Mouse (Mus musculus): ENCODE measurements around the gene Timm10. TPM values are rescaled to one million over a fixed set of nuclear protein-coding genes. Genes with fewer than 3 reads are reported as not detected.
A peak's percentile ranks its signal among the peaks of the same experiment; 100 is the strongest.

The Timm10 gene
- polyA plus RNA-seq, 1 experiment from 2014 or later: 36.9 TPM

DNA sequence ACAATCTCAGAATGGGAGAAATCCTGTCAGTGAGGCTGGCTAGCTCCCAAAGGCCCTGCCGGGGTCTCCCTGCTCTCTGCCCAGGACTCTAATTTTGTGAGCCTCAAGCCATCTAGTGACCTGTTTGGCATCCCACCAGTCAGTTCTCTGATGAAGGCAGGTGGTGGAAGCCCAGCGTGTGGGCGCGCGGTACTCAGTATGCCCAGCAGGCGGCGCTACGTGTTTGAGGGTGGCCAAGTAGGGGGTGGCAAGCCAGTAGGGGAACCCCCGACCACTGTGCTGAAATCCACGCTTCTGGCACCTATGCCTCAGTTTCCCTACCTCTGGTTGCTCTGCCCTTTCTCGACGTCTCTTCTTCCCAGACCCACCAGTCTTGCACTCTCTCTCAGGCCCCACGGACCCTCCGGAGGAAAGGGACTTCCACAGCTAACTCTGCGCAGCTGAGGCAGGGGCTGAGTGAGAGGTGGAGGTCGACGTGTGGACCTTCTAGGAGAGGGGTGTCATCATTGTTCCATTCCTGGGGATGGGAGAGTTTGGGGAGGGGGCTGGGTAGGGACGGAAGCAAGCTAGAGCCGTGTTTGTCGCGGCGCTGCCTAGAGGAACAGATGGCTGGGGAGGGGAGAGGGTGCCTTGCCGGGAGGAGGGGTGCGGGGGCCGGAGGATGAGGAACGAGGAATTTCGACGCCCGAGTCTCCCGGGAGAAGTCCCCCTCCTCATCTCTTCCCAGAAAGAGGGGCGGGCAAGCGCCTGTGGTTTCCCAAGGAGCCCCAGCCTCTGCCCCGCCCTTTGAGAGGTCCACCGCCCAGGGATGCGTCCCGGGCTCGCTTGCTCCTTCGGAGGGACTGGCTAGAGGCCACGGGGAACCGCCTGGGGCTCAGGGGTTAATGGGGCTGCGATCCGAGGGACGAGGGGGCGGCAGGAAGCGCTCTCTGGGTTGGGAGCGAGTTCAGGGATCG lies 39.1 kb downstream of the Timm10 start:
- Histone ChIP-seq H3K4me2 (ENCODE audit: low read depth, low read length) (peak overlapping the region; percentile 65), H3K27ac (ENCODE audit: low read length) (no peak overlapping the region), H3K9me3 (ENCODE audit: control insufficient read depth, low read length) (no peaks in the 10 kb centered on the region), H3K9ac (ENCODE audit: low read length) (peak overlapping the region; percentile 11; the same call in 1 of the 2 replicates), H3K4me1 (replicated peaks; ENCODE audit: control insufficient read depth, insufficient read depth, low read length) (peaks cover 4% of the 10 kb centered on the region), H3K36me3 (ENCODE audit: control insufficient read depth, insufficient read depth, low read length) (peaks cover 3% of the 10 kb centered on the region), H3K27me3 (ENCODE audit: control insufficient read depth, insufficient read depth, low read depth, low read length) (peaks cover 46% of the 10 kb centered on the region), H3K4me3 (ENCODE audit: low read length) (peak overlapping the region; percentile 37)
- 1% methylated on average over 44 of the region's 47 CpGs for WGBS
- peak; percentile 47 for ATAC-seq (ENCODE audit: low read depth)

DNA sequence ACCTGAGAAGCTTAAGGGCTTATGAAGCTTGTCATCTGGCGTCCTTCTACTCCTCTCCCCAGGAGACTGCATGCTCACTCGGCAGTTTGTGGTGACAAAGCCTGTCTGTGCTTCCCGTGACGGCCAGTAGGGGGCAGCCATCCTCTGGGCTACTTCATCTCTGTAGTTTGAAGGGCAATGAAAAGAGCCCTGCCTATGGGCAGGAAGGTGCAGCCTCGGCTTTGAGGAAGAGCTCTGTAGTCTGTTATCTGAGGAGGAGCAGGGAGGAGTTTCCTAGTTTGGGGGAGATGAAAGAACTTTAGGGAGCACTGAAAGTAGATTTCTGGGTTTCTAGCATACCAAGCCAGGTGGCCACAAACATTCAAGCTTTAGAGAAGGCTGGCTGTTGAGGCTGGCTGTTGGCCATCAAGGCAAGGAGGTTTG lies 41.7 kb downstream of the Timm10 start:
- Histone ChIP-seq H3K4me3 (ENCODE audit: low read length) (no peak overlapping the region), H3K27me3 (ENCODE audit: control insufficient read depth, insufficient read depth, low read depth, low read length) (peaks cover 72% of the 10 kb centered on the region), H3K4me1 (replicated peaks; ENCODE audit: control insufficient read depth, insufficient read depth, low read length) (peaks cover 14% of the 10 kb centered on the region), H3K9ac (ENCODE audit: low read length) (no peak overlapping the region), H3K4me2 (ENCODE audit: low read depth, low read length) (no peak overlapping the region), H3K9me3 (ENCODE audit: control insufficient read depth, low read length) (no peaks in the 10 kb centered on the region), H3K27ac (ENCODE audit: low read length) (no peak overlapping the region), H3K36me3 (ENCODE audit: control insufficient read depth, insufficient read depth, low read length) (no peaks in the 10 kb centered on the region)
- ATAC-seq (ENCODE audit: low read depth): 0 out of 2 replicates have a peak, but pooled peaks have one; percentile 3
- 7% methylated on average over 5 of the region's 5 CpGs for WGBS

DNA sequence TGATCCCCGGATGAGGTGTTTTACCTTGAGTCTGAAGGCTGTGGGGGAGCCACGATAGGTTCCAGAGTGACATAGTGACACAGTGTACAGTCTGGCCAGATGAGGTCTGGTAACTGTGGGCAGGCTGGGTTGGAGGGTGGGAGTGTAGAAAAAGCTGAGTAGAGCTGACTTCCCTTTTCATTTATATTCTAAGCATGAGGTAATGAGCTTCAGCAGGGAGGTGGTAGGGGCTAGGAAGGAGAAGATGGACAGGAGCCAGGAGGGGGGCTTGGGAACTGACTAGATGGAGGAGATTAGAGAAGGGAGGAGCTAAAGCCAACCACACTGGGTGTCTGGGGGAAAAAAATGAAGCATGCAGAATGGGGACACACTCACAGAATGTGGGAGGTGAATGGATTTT lies 42.2 kb downstream of the Timm10 start:
- no peak overlapping the region for H3K9ac ChIP-seq (ENCODE audit: low read length)
- H3K9me3 ChIP-seq (ENCODE audit: control insufficient read depth, low read length): no peaks in the 10 kb centered on the region
- H3K4me1 ChIP-seq (replicated peaks; ENCODE audit: control insufficient read depth, insufficient read depth, low read length): peaks cover 14% of the 10 kb centered on the region
- peaks cover 77% of the 10 kb centered on the region for H3K27me3 ChIP-seq (ENCODE audit: control insufficient read depth, insufficient read depth, low read depth, low read length)
- no peak for ATAC-seq (ENCODE audit: low read depth)
- no peak overlapping the region for H3K27ac ChIP-seq (ENCODE audit: low read length)
- no peak overlapping the region for H3K4me2 ChIP-seq (ENCODE audit: low read depth, low read length)
- 58% methylated on average over 2 of the region's 2 CpGs for WGBS
- H3K4me3 ChIP-seq (ENCODE audit: low read length): no peak overlapping the region
- no peaks in the 10 kb centered on the region for H3K36me3 ChIP-seq (ENCODE audit: control insufficient read depth, insufficient read depth, low read length)

DNA sequence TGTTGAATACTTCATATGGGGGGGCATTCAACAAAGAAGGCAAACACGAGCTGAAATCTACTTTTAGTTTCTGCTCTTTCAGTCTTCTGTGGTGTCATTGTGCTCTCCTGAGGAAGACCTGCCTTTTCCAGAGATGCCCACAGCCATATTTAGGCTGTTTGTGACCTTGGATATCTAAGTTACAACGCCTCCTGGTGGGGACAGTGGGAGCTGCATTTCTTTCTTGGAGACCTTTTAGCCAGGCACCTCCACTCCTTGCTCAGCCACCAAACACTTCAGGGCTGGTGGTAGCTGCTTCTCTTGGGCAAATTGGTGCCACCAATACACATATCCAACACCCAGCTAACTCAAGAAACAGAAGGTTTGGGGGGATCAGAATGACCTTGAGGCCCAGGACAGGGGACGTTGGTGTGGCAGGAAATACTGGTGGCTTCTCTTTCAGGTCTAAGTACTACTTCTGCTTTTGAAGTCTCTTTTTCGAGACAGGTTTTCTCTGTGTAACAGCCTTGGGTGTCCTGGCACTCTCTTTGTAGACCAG lies 43.9 kb downstream of the Timm10 start:
- WGBS: 58% methylated on average over 4 of the region's 4 CpGs
- no peak overlapping the region for H3K4me3 ChIP-seq (ENCODE audit: low read length)
- no peak for ATAC-seq (ENCODE audit: low read depth)

DNA sequence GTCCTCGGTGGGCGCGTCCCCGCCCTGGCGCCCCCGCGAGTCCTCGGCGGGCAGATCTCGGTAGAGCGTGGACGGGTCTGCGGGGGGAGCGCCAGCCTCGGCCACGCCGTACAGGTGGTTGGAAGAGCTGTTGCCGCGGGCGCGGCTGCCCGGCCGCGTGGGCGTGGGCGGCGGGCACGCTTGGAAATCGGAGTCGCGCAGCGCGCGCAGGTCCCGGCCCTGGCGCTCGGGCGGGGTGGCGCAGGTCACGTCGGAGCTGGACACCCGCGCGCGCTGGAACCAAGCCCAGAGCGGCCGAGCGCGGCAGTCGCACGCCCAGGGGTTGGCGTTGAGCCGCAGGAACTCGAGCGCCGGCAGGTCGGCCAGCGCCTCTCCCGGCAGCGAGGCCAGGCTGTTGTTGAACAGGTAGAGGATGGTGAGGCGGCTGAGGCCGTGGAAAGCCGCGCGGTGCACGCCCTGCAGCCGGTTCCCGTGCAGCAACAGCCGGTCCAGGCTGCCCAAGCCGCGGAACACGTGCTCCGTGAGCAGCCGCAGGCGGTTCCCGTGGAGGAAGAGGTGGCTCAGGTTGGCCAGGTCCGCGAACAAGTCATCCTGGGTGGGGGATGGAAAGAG lies 45.4 kb downstream of the Timm10 start:
- Histone ChIP-seq H3K9me3 (ENCODE audit: control insufficient read depth, low read length) (no peaks in the 10 kb centered on the region), H3K27ac (ENCODE audit: low read length) (no peak overlapping the region), H3K27me3 (ENCODE audit: control insufficient read depth, insufficient read depth, low read depth, low read length) (peaks cover 78% of the 10 kb centered on the region), H3K36me3 (ENCODE audit: control insufficient read depth, insufficient read depth, low read length) (no peaks in the 10 kb centered on the region), H3K4me1 (replicated peaks; ENCODE audit: control insufficient read depth, insufficient read depth, low read length) (peaks cover 10% of the 10 kb centered on the region), H3K4me3 (ENCODE audit: low read length) (peak overlapping the region; percentile 54), H3K9ac (ENCODE audit: low read length) (peak overlapping the region; percentile 38; the same call in 1 of the 2 replicates), H3K4me2 (ENCODE audit: low read depth, low read length) (peak overlapping the region; percentile 94)
- peak; percentile 75 for ATAC-seq (ENCODE audit: low read depth)
- WGBS: under 1% methylated on average over 66 of the region's 78 CpGs

More for the DNA sequence above, 43.9 kb downstream of the Timm10 start:
- H3K36me3 ChIP-seq (ENCODE audit: control insufficient read depth, insufficient read depth, low read length): no peaks in the 10 kb centered on the region
- H3K27me3 ChIP-seq (ENCODE audit: control insufficient read depth, insufficient read depth, low read depth, low read length): peaks cover 89% of the 10 kb centered on the region
- no peak overlapping the region for H3K4me2 ChIP-seq (ENCODE audit: low read depth, low read length)
- H3K9ac ChIP-seq (ENCODE audit: low read length): no peak overlapping the region
- no peaks in the 10 kb centered on the region for H3K9me3 ChIP-seq (ENCODE audit: control insufficient read depth, low read length)
- H3K4me1 ChIP-seq (replicated peaks; ENCODE audit: control insufficient read depth, insufficient read depth, low read length): peaks cover 13% of the 10 kb centered on the region
- no peak overlapping the region for H3K27ac ChIP-seq (ENCODE audit: low read length)

DNA sequence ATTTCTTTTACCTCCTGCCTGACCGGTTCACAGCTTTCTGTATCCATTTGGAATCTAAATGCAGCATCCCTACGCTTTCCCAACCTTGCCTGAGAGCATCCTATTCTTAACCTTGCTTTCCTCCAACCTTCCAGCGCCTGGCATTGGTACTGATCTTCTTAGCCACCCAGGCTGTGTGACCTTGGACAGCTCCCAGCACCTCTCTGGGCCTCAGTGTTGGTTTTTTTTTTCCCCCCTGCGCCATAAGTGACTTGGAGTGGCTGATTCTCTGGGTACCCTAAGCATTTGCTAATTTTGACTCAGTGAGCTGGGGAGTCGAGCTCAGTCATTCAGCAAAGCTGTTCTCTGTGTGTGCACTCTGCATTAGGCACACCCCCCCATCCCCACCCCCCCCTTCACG lies 49.0 kb downstream of the Timm10 start:
- Histone ChIP-seq H3K27me3 (ENCODE audit: control insufficient read depth, insufficient read depth, low read depth, low read length) (peaks cover 48% of the 10 kb centered on the region), H3K27ac (ENCODE audit: low read length) (no peak overlapping the region), H3K4me2 (ENCODE audit: low read depth, low read length) (no peak overlapping the region), H3K4me1 (replicated peaks; ENCODE audit: control insufficient read depth, insufficient read depth, low read length) (peaks cover 10% of the 10 kb centered on the region), H3K9me3 (ENCODE audit: control insufficient read depth, low read length) (no peaks in the 10 kb centered on the region), H3K9ac (ENCODE audit: low read length) (no peak overlapping the region), H3K36me3 (ENCODE audit: control insufficient read depth, insufficient read depth, low read length) (no peaks in the 10 kb centered on the region), H3K4me3 (ENCODE audit: low read length) (no peak overlapping the region)
- ATAC-seq (ENCODE audit: low read depth): no peak
- WGBS: 35% methylated on average over 6 of the region's 6 CpGs

Other genes starting within 250 kb of the Timm10 start
- gene Ctnnd1, start 176.2 kb upstream of the Timm10 start, polyA plus RNA-seq (2015; fragmentation: Nextera tagmentation; extraction: Ambion mirVana): 64.3 and 68.4 TPM in 2 replicates
- 0.18 and 0.35 TPM in 2 replicates for gene Btbd18, start 167.9 kb upstream of the Timm10 start, polyA plus RNA-seq (2015; fragmentation: Nextera tagmentation; extraction: Ambion mirVana)
- 315 and 316 TPM in 2 replicates for gene Selenoh, start 156.2 kb upstream of the Timm10 start, polyA plus RNA-seq (2015; fragmentation: Nextera tagmentation; extraction: Ambion mirVana)
- gene Gm28635, start 149.0 kb upstream of the Timm10 start, polyA plus RNA-seq (2015; fragmentation: Nextera tagmentation; extraction: Ambion mirVana): not detected in 2 replicates
- gene Med19, start 148.6 kb upstream of the Timm10 start, polyA plus RNA-seq (2015; fragmentation: Nextera tagmentation; extraction: Ambion mirVana): 34.6 and 38.0 TPM in 2 replicates
- gene Tmx2, start 147.9 kb upstream of the Timm10 start, polyA plus RNA-seq (2015; fragmentation: Nextera tagmentation; extraction: Ambion mirVana): 115 and 117 TPM in 2 replicates
- gene Zdhhc5, start 111.8 kb upstream of the Timm10 start, polyA plus RNA-seq (2015; fragmentation: Nextera tagmentation; extraction: Ambion mirVana): 24.2 and 28.2 TPM in 2 replicates
- gene Clp1, start 99.6 kb upstream of the Timm10 start, polyA plus RNA-seq (2015; fragmentation: Nextera tagmentation; extraction: Ambion mirVana): 28.3 and 28.6 TPM in 2 replicates
- 5.2 and 6.9 TPM in 2 replicates for gene Ypel4, start 92.9 kb upstream of the Timm10 start, polyA plus RNA-seq (2015; fragmentation: Nextera tagmentation; extraction: Ambion mirVana)
- gene Gm19426, start 83.3 kb upstream of the Timm10 start, polyA plus RNA-seq (2015; fragmentation: Nextera tagmentation; extraction: Ambion mirVana): 7.1 and 7.4 TPM in 2 replicates
- gene Serping1, start 51.6 kb upstream of the Timm10 start, polyA plus RNA-seq (2015; fragmentation: Nextera tagmentation; extraction: Ambion mirVana): 143 and 153 TPM in 2 replicates
- gene Ube2l6, start 28.2 kb upstream of the Timm10 start, polyA plus RNA-seq (2015; fragmentation: Nextera tagmentation; extraction: Ambion mirVana): 76.0 and 82.9 TPM in 2 replicates
- gene Smtnl1, start 4.3 kb upstream of the Timm10 start, polyA plus RNA-seq (2015; fragmentation: Nextera tagmentation; extraction: Ambion mirVana): 0.70 and 0.77 TPM in 2 replicates
- 16.5 and 20.4 TPM in 2 replicates for gene Slc43a1, start 11.9 kb downstream of the Timm10 start, polyA plus RNA-seq (2015; fragmentation: Nextera tagmentation; extraction: Ambion mirVana)
- gene Rtn4rl2, start 59.7 kb downstream of the Timm10 start, polyA plus RNA-seq (2015; fragmentation: Nextera tagmentation; extraction: Ambion mirVana): 0.16 and 0.31 TPM in 2 replicates
- 87.3 and 92.8 TPM in 2 replicates for gene Slc43a3, start 109.6 kb downstream of the Timm10 start, polyA plus RNA-seq (2015; fragmentation: Nextera tagmentation; extraction: Ambion mirVana)
- gene Prg2, start 153.5 kb downstream of the Timm10 start, polyA plus RNA-seq (2015; fragmentation: Nextera tagmentation; extraction: Ambion mirVana): 0.78 TPM in 1 of 2 replicates, not detected in the other
- not detected in 2 replicates for gene Prg3, start 161.2 kb downstream of the Timm10 start, polyA plus RNA-seq (2015; fragmentation: Nextera tagmentation; extraction: Ambion mirVana)
- 260 and 271 TPM in 2 replicates for gene Ssrp1, start 210.2 kb downstream of the Timm10 start, polyA plus RNA-seq (2015; fragmentation: Nextera tagmentation; extraction: Ambion mirVana)
- gene P2rx3, start 210.5 kb downstream of the Timm10 start, polyA plus RNA-seq (2015; fragmentation: Nextera tagmentation; extraction: Ambion mirVana): 0.55 and 0.87 TPM in 2 replicates
- gene Tnks1bp1, start 221.0 kb downstream of the Timm10 start, polyA plus RNA-seq (2015; fragmentation: Nextera tagmentation; extraction: Ambion mirVana): 56.5 and 65.8 TPM in 2 replicates